Mouse (Mus musculus) liver, adult 2 months (tissue): ENCODE results near the gene Zdhhc4. TPM values are rescaled to one million over a fixed set of nuclear protein-coding genes. Genes with fewer than 3 reads are reported as not detected.

ENCODE experiments used
- DNase-seq: peaks from one replicate; pipeline ENCODE4 v3.0.0-alpha.2; 2011; ENCODE audit warnings: low read depth, low spot score; ENCODE audit errors: extremely low read depth
- H3K27ac ChIP-seq: fragments of 200-500 bp; replicated peaks from 2 replicates; pipeline ENCODE4 v1.5.1; 2012; ENCODE audit warnings: low read depth, mild to moderate bottlenecking, control low read depth, inconsistent platforms, low read length; ENCODE audit not compliant: insufficient read depth
- H3K27me3 ChIP-seq: fragments of 200-500 bp; 2 replicates; pipeline ENCODE4 v1.6.1; 2012; ENCODE audit warnings: mild to moderate bottlenecking, moderate library complexity, low read length, inconsistent platforms; ENCODE audit not compliant: control insufficient read depth, insufficient read depth
- H3K36me3 ChIP-seq: fragments of 200-500 bp; 2 replicates; pipeline ENCODE4 v1.6.1; 2012; ENCODE audit warnings: low read length, inconsistent platforms; ENCODE audit not compliant: control insufficient read depth, insufficient read depth
- H3K4me1 ChIP-seq: fragments of 200-500 bp; 2 replicates; pipeline ENCODE4 v1.6.1; 2011; ENCODE audit warnings: low read length; ENCODE audit not compliant: control insufficient read depth, insufficient read depth
- H3K4me3 ChIP-seq: fragments of 200-500 bp; 2 replicates; pipeline ENCODE4 v1.5.1; 2011; ENCODE audit warnings: low read depth, mild to moderate bottlenecking, control low read depth, low read length, moderate library complexity; ENCODE audit not compliant: insufficient read depth
- H3K79me2 ChIP-seq: fragments of 200-500 bp; 2 replicates; pipeline ENCODE4 v1.6.1; 2012; ENCODE audit warnings: inconsistent platforms, mild to moderate bottlenecking, low read length, moderate library complexity; ENCODE audit not compliant: control insufficient read depth, insufficient read depth
- H3K9ac ChIP-seq: fragments of 200-500 bp; 2 replicates; pipeline ENCODE4 v1.6.1; 2012; ENCODE audit warnings: low read depth, mild to moderate bottlenecking, control low read depth, inconsistent platforms, low read length
- CTCF ChIP-seq: fragments of 200-500 bp; IDR thresholded peaks from 2 replicates; pipeline ENCODE4 v1.5.1; 2011; ENCODE audit warnings: low read depth, low read length, control low read depth
- POLR2A ChIP-seq: fragments of 200-500 bp; IDR thresholded peaks from 2 replicates; pipeline ENCODE4 v1.6.1; 2011; ENCODE audit warnings: low read length, control low read depth; ENCODE audit not compliant: insufficient read depth; ENCODE audit errors: extremely low read depth
- WGBS: fragments of 180-500 bp; shearing (Covaris S2); methylation state at CpG from one replicate; pipeline ENCODE4 v1.1.7; 2018; 5-methylcytosine and 5-hydroxymethylcytosine counted together
- polyA plus RNA-seq: library from polyadenylated mRNA; depleted of rRNA; stranded (reverse); fragments of >200 nt; gene quantifications from 2 replicates; pipeline ENCODE4 v1.2.3, GENCODE M21; 2012
- total RNA-seq: library from RNA; depleted of rRNA; stranded (reverse); fragments of >200 nt; gene quantifications from 2 replicates; pipeline ENCODE4 v1.2.3, GENCODE M21; 2014

Gene Zdhhc4
- total and polyA plus RNA-seq, 2 experiments = 13.0 to 42.5 TPM

DNA sequence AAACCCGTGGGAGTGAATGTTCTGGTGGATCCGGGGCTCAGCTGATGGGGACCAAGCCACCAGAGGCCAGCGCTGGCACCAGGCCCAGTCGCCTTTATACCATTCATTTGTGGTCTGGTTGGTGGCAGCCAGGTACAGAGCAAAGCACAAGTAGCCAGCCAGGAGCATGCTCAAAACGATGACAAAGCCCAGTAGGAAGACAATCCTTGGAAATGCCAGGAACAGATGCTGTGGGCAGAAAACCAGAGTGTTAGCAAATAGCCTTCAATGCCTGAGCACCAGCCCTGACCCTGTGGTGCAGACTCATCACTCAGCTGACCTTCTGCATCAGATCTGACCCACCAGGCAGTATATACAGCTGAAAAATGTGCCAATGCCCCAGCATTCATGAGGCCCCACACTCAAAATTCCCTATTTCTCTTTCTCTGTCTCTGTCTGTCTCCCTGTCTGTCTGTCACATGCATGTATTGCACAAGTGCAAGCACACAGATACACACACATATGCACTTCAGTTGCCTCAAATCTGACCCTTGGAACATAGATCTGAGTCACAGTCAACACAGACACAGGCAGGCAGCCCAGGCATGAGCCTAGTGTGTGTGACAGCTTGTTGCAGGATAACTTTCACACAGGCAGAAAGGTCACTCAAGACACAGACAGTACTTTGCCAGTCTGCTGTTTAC, 12.3 kb downstream of the Zdhhc4 start:
- H3K36me3 ChIP-seq = peaks cover 4% of the 10 kb centered on the region; the same call in 1 of the 2 replicates
- no peak for TF ChIP-seq POLR2A
- TF ChIP-seq CTCF = no peak
- no peak overlapping the region for H3K4me3 ChIP-seq
- H3K27me3 ChIP-seq = no peaks in the 10 kb centered on the region
- DNase-seq = peak; percentile 91
- peaks cover 22% of the 10 kb centered on the region for H3K4me1 ChIP-seq
- peaks cover 3% of the 10 kb centered on the region; the same call in 1 of the 2 replicates for H3K79me2 ChIP-seq
- WGBS = 45% methylated on average over 5 of the region's 5 CpGs
- peak overlapping the region; percentile 88 for H3K27ac ChIP-seq
- H3K9ac ChIP-seq = 0 out of 2 replicates have a peak overlapping the region, but pooled peaks have one; percentile 11

DNA sequence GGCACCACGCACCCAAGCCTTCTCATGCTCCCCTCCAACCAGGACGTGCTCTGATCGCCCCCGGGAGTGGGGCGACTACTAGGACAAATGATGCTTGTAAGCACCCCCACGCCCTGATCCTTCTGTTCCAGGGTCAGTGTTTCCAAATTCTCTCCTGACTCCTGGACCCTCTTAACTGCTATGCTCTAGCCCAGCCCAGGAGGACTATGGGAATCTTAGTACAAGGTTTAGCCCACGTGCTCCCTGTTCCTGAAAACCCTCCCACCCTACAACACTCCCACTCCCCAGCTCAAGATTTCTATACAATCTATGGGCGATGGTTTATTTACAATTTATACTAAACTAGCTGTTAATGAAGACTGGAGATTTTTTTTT, 13.6 kb downstream of the Zdhhc4 start:
- TF ChIP-seq CTCF (no peak), POLR2A (no peak)
- Histone ChIP-seq H3K27me3 (no peaks in the 10 kb centered on the region), H3K79me2 (peaks cover 8% of the 10 kb centered on the region; the same call in 1 of the 2 replicates), H3K4me3 (peak overlapping the region; percentile 16; the same call in 1 of the 2 replicates), H3K9ac (peak overlapping the region; percentile 75), H3K27ac (peak overlapping the region; percentile 25; the same call in 1 of the 2 replicates), H3K36me3 (peaks cover 5% of the 10 kb centered on the region; the same call in 1 of the 2 replicates), H3K4me1 (peaks cover 22% of the 10 kb centered on the region)
- WGBS = 27% methylated on average over 8 of the region's 8 CpGs
- no peak for DNase-seq

- Histone ChIP-seq H3K36me3 (peaks cover 9% of the 10 kb centered on the region; the same call in 1 of the 2 replicates), H3K27ac (peak within 1 kb of the TSS; percentile 94), H3K4me1 (peaks cover 22% of the 10 kb centered on the region)
Observed at GRCm38 (mm10) chr5:143314730-143315513, 14.1 kb downstream of the Zdhhc4 start, which contains the start of gene E130309D02Rik. Gene E130309D02Rik (minus strand): TSS chr5:143315360.

GRCm38 (mm10) chr5:143314183-143314729, 14.8 kb downstream of the Zdhhc4 start:
- Histone ChIP-seq H3K4me3 (peak overlapping the region; percentile 84), H3K79me2 (peaks cover 8% of the 10 kb centered on the region; the same call in 1 of the 2 replicates), H3K27ac (peak overlapping the region; percentile 94; the same call in 1 of the 2 replicates), H3K36me3 (peaks cover 9% of the 10 kb centered on the region; the same call in 1 of the 2 replicates), H3K4me1 (peaks cover 22% of the 10 kb centered on the region), H3K9ac (peak overlapping the region; percentile 99), H3K27me3 (no peaks in the 10 kb centered on the region)
- TF ChIP-seq POLR2A (no peak), CTCF (no peak)
- DNase-seq = no peak
- WGBS = 26% methylated on average over 16 of the region's 16 CpGs

More at GRCm38 (mm10) chr5:143314730-143315513, 14.1 kb downstream of the Zdhhc4 start, which contains the start of gene E130309D02Rik:
- peak within 1 kb of the TSS; percentile 84 for H3K4me3 ChIP-seq
- H3K9ac ChIP-seq = peak within 1 kb of the TSS; percentile 99
- TF ChIP-seq POLR2A = peak; percentile 34; the same call in 1 of the 2 replicates
- peak; percentile 81 for TF ChIP-seq CTCF
- WGBS = under 1% methylated on average over 94 of the region's 101 CpGs
- no peaks in the 10 kb centered on the region for H3K27me3 ChIP-seq
- DNase-seq = peak; percentile 51
- H3K79me2 ChIP-seq = peaks cover 8% of the 10 kb centered on the region; the same call in 1 of the 2 replicates

DNA sequence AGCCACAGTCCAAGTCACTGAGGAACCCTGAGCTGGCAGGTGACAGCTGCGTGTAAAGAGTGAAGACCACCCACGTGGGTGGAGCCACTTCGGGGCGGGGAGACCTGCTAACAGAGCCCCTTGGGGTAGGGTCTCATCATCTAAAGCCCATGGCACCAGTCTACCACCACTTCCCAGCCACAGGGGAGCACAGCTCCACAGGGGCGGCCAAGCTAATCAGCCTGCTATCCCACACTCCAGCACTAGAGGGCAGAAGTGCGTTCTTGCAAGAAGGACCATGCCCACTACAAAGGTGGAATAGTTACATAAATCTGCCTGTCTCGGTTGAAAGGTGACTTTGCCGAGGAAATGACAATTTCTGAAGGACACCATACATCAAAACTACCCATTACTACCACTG, 17.2 kb downstream of the Zdhhc4 start:
- Histone ChIP-seq H3K4me1 (peaks cover 15% of the 10 kb centered on the region), H3K36me3 (peaks cover 9% of the 10 kb centered on the region; the same call in 1 of the 2 replicates), H3K9ac (no peak overlapping the region), H3K27me3 (no peaks in the 10 kb centered on the region), H3K27ac (no peak overlapping the region), H3K79me2 (peaks cover 10% of the 10 kb centered on the region; the same call in 1 of the 2 replicates), H3K4me3 (no peak overlapping the region)
- DNase-seq = peak; percentile 61
- 57% methylated on average over 8 of the region's 8 CpGs for WGBS
- TF ChIP-seq POLR2A = no peak
- TF ChIP-seq CTCF = peak; percentile 87
